Mouse (Mus musculus): ENCODE data around the gene Nckipsd. TPM values are rescaled to one million over a fixed set of nuclear protein-coding genes. Genes with fewer than 3 reads are reported as not detected.

Gene Nckipsd
- total and polyA plus RNA-seq, 2 experiments: 2.2 to 7.7 TPM

DNA sequence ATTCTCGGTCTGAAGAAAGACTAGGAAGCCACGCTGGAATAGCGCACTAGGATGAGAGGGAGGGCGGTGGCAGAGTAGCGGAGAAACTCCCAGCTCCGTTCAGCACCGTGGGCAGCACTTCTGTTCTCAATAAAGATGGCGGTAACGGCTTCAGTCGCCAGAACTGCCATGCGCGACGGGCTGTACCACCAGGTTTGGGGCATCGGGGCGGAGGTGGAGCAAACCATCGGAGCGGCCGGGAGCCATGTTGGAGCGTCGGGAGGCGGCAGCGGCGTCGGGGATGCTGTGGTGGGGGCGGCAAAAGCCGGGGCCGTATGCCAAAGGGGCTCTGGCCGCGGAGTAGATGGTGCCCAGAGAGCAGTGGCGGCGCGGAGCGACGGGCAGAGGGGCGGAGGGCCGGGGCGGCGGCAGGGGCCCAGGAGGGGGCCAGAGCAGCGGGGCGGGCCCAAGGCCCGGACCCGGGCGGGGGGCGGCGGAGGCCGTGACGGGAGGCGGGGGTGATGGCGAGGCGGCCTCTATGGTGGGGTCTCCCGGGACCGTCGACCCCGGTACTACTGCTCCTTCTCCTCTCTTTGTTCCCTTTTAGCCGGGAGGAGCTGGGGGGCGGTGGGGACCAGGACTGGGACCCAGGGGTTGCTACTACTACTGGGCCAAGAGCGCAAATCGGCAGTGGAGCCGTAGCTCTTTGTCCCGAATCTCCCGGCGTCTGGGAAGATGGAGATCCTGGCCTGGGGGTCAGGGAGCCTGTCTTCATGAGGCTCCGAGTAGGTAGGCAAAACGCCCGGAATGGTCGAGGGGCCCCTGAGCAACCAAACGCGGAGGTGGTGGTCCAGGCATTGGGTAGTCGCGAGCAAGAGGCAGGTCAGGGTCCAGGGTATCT, 17.9 kb downstream of the Nckipsd start, which contains the start of gene Celsr3:
Celsr3 (plus strand) TSS at position 501 of the 880 bp plus-strand sequence.
- 5% methylated on average over 65 of the region's 70 CpGs for WGBS
- no peak for TF ChIP-seq CTCF (IDR thresholded peaks at IDR 0.05; ENCODE audit: low read depth, low read length)
- no peak for TF ChIP-seq POLR2A (IDR thresholded peaks at IDR 0.05; ENCODE audit: extremely low read depth, insufficient read depth, low read length)
- no peak within 1 kb of the TSS for H3K27ac ChIP-seq (replicated peaks; ENCODE audit: insufficient read depth, low read depth, low read length)
- H3K27me3 ChIP-seq (ENCODE audit: control insufficient read depth, insufficient read depth, low read length): peaks cover 28% of the 10 kb centered on the region
- no peak for DNase-seq (ENCODE audit: extremely low read depth, low read depth, low spot score)
- H3K4me3 ChIP-seq (ENCODE audit: insufficient read depth, low read depth, low read length): peak within 1 kb of the TSS; percentile 40; the same call in 1 of the 2 replicates
- H3K4me1 ChIP-seq (ENCODE audit: control insufficient read depth, insufficient read depth, low read length): peaks cover 4% of the 10 kb centered on the region; the same call in 1 of the 2 replicates
- H3K9ac ChIP-seq (ENCODE audit: low read depth, low read length): no peak within 1 kb of the TSS
- H3K79me2 ChIP-seq (ENCODE audit: control insufficient read depth, insufficient read depth, low read length): no peaks in the 10 kb centered on the region
- no peaks in the 10 kb centered on the region for H3K36me3 ChIP-seq (ENCODE audit: control insufficient read depth, insufficient read depth, low read length)

DNA sequence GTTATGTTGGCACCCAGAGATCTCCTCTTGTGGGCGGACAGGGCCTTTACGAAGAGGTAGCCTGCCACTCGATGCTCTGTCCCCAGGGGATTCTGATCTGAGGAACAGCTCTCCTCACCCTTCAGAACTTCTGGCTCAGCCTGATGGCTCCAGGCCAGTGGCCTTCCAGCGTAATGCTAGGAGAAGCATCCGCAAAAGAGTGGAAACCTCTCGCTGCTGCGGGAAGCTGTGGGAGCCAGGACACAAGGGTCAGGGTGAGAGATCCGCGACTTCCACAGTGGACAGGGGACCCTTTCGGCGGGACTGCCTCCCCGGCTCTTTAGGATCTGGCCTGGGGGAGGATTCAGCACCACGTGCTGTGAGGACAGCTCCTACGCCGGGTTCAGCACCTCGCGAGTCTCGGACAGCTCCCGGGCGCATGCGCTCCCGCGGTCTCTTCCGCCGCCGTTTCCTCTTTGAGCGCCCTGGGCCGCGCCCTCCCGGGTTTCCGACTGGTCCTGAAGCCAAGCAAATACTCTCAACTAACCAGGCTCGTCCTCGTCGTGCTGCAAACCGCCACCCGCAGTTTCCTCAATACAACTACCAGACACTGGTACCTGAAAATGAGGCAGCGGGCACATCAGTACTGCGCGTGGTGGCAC, 18.7 kb downstream of the Nckipsd start:
- 3% methylated on average over 39 of the region's 39 CpGs for WGBS

DNA sequence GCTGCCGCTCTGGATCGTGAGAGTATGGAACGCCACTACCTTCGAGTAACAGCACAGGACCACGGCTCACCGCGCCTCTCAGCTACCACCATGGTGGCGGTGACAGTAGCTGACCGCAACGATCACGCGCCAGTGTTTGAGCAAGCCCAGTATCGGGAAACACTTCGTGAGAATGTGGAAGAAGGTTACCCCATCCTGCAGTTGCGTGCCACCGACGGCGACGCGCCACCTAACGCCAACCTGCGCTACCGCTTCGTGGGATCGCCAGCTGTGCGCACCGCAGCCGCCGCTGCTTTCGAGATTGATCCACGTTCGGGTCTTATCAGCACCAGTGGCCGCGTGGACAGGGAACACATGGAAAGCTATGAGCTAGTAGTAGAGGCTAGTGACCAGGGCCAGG, 19.3 kb downstream of the Nckipsd start:
- 5% methylated on average over 34 of the region's 34 CpGs for WGBS
- Histone ChIP-seq H3K27me3 (ENCODE audit: control insufficient read depth, insufficient read depth, low read length) (peaks cover 35% of the 10 kb centered on the region), H3K27ac (replicated peaks; ENCODE audit: insufficient read depth, low read depth, low read length) (no peak overlapping the region), H3K36me3 (ENCODE audit: control insufficient read depth, insufficient read depth, low read length) (no peaks in the 10 kb centered on the region), H3K4me3 (ENCODE audit: insufficient read depth, low read depth, low read length) (peak overlapping the region; percentile 40; the same call in 1 of the 2 replicates), H3K79me2 (ENCODE audit: control insufficient read depth, insufficient read depth, low read length) (no peaks in the 10 kb centered on the region), H3K9ac (ENCODE audit: low read depth, low read length) (no peak overlapping the region), H3K4me1 (ENCODE audit: control insufficient read depth, insufficient read depth, low read length) (peaks cover 12% of the 10 kb centered on the region; the same call in 1 of the 2 replicates)
- TF ChIP-seq POLR2A (IDR thresholded peaks at IDR 0.05; ENCODE audit: extremely low read depth, insufficient read depth, low read length) (no peak), CTCF (IDR thresholded peaks at IDR 0.05; ENCODE audit: low read depth, low read length) (no peak)
- no peak for DNase-seq (ENCODE audit: extremely low read depth, low read depth, low spot score)

More for the DNA sequence above, 18.7 kb downstream of the Nckipsd start:
- peaks cover 8% of the 10 kb centered on the region; the same call in 1 of the 2 replicates for H3K4me1 ChIP-seq (ENCODE audit: control insufficient read depth, insufficient read depth, low read length)
- no peak for TF ChIP-seq POLR2A (IDR thresholded peaks at IDR 0.05; ENCODE audit: extremely low read depth, insufficient read depth, low read length)
- TF ChIP-seq CTCF (IDR thresholded peaks at IDR 0.05; ENCODE audit: low read depth, low read length): peak; percentile 50
- peak overlapping the region; percentile 40; the same call in 1 of the 2 replicates for H3K4me3 ChIP-seq (ENCODE audit: insufficient read depth, low read depth, low read length)
- no peaks in the 10 kb centered on the region for H3K79me2 ChIP-seq (ENCODE audit: control insufficient read depth, insufficient read depth, low read length)
- H3K27ac ChIP-seq (replicated peaks; ENCODE audit: insufficient read depth, low read depth, low read length): no peak overlapping the region
- H3K36me3 ChIP-seq (ENCODE audit: control insufficient read depth, insufficient read depth, low read length): no peaks in the 10 kb centered on the region
- DNase-seq (ENCODE audit: extremely low read depth, low read depth, low spot score): no peak
- no peak overlapping the region for H3K9ac ChIP-seq (ENCODE audit: low read depth, low read length)
- peaks cover 32% of the 10 kb centered on the region for H3K27me3 ChIP-seq (ENCODE audit: control insufficient read depth, insufficient read depth, low read length)

DNA sequence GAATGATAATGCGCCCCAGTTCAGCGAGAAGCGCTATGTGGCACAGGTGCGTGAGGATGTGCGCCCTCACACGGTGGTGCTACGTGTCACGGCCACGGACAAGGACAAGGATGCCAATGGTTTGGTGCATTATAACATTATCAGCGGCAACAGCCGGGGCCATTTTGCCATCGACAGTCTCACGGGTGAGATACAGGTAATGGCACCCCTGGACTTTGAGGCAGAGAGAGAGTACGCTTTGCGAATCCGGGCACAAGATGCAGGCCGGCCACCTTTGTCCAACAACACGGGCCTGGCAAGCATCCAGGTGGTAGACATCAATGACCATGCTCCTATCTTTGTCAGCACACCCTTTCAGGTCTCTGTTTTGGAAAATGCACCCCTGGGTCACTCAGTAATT, 19.7 kb downstream of the Nckipsd start:
- Histone ChIP-seq H3K9ac (ENCODE audit: low read depth, low read length) (no peak overlapping the region), H3K27ac (replicated peaks; ENCODE audit: insufficient read depth, low read depth, low read length) (no peak overlapping the region), H3K79me2 (ENCODE audit: control insufficient read depth, insufficient read depth, low read length) (no peaks in the 10 kb centered on the region), H3K4me1 (ENCODE audit: control insufficient read depth, insufficient read depth, low read length) (peaks cover 15% of the 10 kb centered on the region; the same call in 1 of the 2 replicates), H3K27me3 (ENCODE audit: control insufficient read depth, insufficient read depth, low read length) (peaks cover 35% of the 10 kb centered on the region), H3K4me3 (ENCODE audit: insufficient read depth, low read depth, low read length) (no peak overlapping the region), H3K36me3 (ENCODE audit: control insufficient read depth, insufficient read depth, low read length) (no peaks in the 10 kb centered on the region)
- no peak for TF ChIP-seq POLR2A (IDR thresholded peaks at IDR 0.05; ENCODE audit: extremely low read depth, insufficient read depth, low read length)
- TF ChIP-seq CTCF (IDR thresholded peaks at IDR 0.05; ENCODE audit: low read depth, low read length): no peak
- DNase-seq (ENCODE audit: extremely low read depth, low read depth, low spot score): no peak
- 51% methylated on average over 18 of the region's 18 CpGs for WGBS

DNA sequence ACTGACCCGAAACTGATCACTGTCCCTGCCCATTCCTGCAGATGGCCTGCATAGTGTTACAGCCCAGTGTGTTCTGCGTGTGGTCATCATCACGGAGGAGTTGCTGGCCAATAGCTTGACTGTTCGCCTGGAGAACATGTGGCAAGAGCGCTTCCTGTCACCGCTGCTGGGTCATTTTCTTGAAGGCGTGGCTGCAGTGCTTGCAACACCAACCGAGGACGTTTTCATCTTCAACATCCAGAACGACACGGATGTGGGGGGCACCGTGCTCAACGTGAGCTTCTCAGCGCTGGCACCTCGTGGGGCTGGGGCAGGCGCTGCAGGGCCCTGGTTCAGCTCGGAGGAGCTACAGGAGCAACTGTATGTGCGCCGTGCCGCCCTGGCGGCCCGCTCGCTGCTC, 23.5 kb downstream of the Nckipsd start:
- no peak overlapping the region for H3K9ac ChIP-seq (ENCODE audit: low read depth, low read length)
- 8% methylated on average over 23 of the region's 23 CpGs for WGBS
- H3K4me3 ChIP-seq (ENCODE audit: insufficient read depth, low read depth, low read length): peak overlapping the region; percentile 40; the same call in 1 of the 2 replicates
- no peak for DNase-seq (ENCODE audit: extremely low read depth, low read depth, low spot score)
- no peaks in the 10 kb centered on the region for H3K36me3 ChIP-seq (ENCODE audit: control insufficient read depth, insufficient read depth, low read length)
- H3K4me1 ChIP-seq (ENCODE audit: control insufficient read depth, insufficient read depth, low read length): peaks cover 15% of the 10 kb centered on the region; the same call in 1 of the 2 replicates
- no peaks in the 10 kb centered on the region for H3K79me2 ChIP-seq (ENCODE audit: control insufficient read depth, insufficient read depth, low read length)
- peaks cover 15% of the 10 kb centered on the region for H3K27me3 ChIP-seq (ENCODE audit: control insufficient read depth, insufficient read depth, low read length)
- TF ChIP-seq CTCF (IDR thresholded peaks at IDR 0.05; ENCODE audit: low read depth, low read length): no peak
- no peak for TF ChIP-seq POLR2A (IDR thresholded peaks at IDR 0.05; ENCODE audit: extremely low read depth, insufficient read depth, low read length)
- H3K27ac ChIP-seq (replicated peaks; ENCODE audit: insufficient read depth, low read depth, low read length): no peak overlapping the region

Measured in liver, adult 2 months (tissue).